Mouse (Mus musculus): ENCODE measurements around the gene Kif9. TPM values are rescaled to one million over a fixed set of nuclear protein-coding genes. Genes with fewer than 3 reads are reported as not detected.

Gene Kif9
- 1.6 and 1.7 TPM in 2 replicates for polyA plus RNA-seq (2011; ENCODE audit: insufficient read length, low read depth, missing spikeins)

- H3K4me1 ChIP-seq (ENCODE audit: control insufficient read depth, insufficient read depth, low read length), result no peaks in the 10 kb centered on the region
- peak within 1 kb of the TSS; percentile 74 for H3K27ac ChIP-seq (ENCODE audit: insufficient read depth, low read length)
- peak within 1 kb of the TSS; percentile 72 for H3K4me3 ChIP-seq (ENCODE audit: insufficient read depth, low read length)
- TF ChIP-seq POLR2A (IDR thresholded peaks at IDR 0.05; ENCODE audit: low read depth, low read length) (peak; percentile 97), CTCF (IDR thresholded peaks at IDR 0.05; ENCODE audit: borderline replicate concordance, insufficient read depth, low read length) (no peak)
These were observed at the start of gene Kif9, which contains the start of gene Klhl18 for GRCm38 (mm10) chr9:110476124-110477091. Kif9 (plus strand) TSS chr9:110476958. Klhl18 (minus strand) TSS chr9:110476694.

DNA sequence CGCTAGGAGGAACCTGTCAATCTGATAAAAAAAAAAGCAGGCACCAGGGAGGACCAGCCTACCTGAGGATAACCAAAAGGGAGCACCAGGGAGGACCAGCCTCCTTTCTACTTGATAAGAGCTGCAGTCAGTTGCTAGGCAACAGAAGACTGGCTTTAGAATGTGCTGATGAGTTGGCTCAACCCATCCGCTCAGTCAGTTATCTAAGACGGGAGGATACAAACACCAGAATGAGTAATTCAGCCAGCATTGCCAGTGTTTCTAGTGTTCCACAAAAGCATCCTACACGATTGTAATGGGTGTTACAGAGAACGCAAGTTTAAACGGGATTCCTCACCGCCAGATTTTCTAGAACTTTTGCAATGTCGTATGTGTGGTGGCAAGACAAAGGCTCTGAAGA lies 45.5 kb upstream of the Kif9 start:
- Histone ChIP-seq H3K4me3 (ENCODE audit: insufficient read depth, low read length) (no peak overlapping the region), H3K27ac (ENCODE audit: insufficient read depth, low read length) (no peak overlapping the region), H3K4me1 (ENCODE audit: control insufficient read depth, insufficient read depth, low read length) (no peaks in the 10 kb centered on the region)
- TF ChIP-seq POLR2A (IDR thresholded peaks at IDR 0.05; ENCODE audit: low read depth, low read length) (no peak), CTCF (IDR thresholded peaks at IDR 0.05; ENCODE audit: borderline replicate concordance, insufficient read depth, low read length) (no peak)

- H3K27ac ChIP-seq (ENCODE audit: insufficient read depth, low read length), result no peak overlapping the region
- TF ChIP-seq CTCF (IDR thresholded peaks at IDR 0.05; ENCODE audit: borderline replicate concordance, insufficient read depth, low read length), result no peak
- no peak for TF ChIP-seq POLR2A (IDR thresholded peaks at IDR 0.05; ENCODE audit: low read depth, low read length)
- H3K4me1 ChIP-seq (ENCODE audit: control insufficient read depth, insufficient read depth, low read length), result no peaks in the 10 kb centered on the region
- H3K4me3 ChIP-seq (ENCODE audit: insufficient read depth, low read length), result no peak overlapping the region
These were observed 43.7 kb upstream of the Kif9 start for GRCm38 (mm10) chr9:110433045-110433444.

DNA sequence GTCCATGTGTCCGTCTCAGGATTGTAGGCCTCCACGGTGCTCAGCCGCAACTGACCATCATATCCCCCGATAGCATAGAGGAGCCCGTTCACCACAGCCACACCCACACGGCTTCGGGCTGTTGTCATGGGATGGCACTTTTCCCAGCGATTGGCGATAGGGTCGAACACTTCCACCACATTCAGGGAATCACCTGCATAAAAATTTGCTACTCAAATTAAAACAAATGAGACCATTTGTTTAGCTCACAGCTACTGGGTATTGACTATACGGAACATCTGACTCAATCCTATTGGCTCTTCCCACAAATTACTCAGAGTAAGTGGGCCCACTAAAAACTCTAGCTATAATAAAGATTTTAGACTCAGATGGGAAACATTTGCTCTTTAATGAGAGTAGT lies 40.7 kb upstream of the Kif9 start:
- no peak overlapping the region for H3K4me3 ChIP-seq (ENCODE audit: insufficient read depth, low read length)
- TF ChIP-seq CTCF (IDR thresholded peaks at IDR 0.05; ENCODE audit: borderline replicate concordance, insufficient read depth, low read length) (no peak), POLR2A (IDR thresholded peaks at IDR 0.05; ENCODE audit: low read depth, low read length) (no peak)
- no peaks in the 10 kb centered on the region for H3K4me1 ChIP-seq (ENCODE audit: control insufficient read depth, insufficient read depth, low read length)
- no peak overlapping the region for H3K27ac ChIP-seq (ENCODE audit: insufficient read depth, low read length)

DNA sequence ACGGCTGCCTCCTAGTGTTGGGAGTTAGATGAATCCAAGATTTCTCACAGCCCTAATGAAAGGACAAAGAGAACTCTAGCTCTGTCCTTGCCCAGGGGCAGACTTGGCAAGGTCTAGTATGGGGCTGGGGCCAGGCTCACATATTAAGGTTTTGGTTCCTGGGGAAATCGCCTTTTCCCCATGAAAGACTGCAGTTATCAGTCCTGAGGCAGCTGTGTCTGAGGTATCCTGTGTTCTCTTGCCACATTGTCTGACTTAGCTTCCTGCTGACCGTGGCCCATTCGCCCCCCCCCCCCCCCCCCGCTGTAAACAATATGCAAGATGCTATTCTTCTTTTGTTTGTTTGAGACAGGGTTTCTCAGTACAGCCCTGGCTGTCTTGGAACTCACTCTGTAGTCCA lies 36.7 kb upstream of the Kif9 start:
- H3K27ac ChIP-seq (ENCODE audit: insufficient read depth, low read length), result no peak overlapping the region
- H3K4me1 ChIP-seq (ENCODE audit: control insufficient read depth, insufficient read depth, low read length), result no peaks in the 10 kb centered on the region
- no peak for TF ChIP-seq CTCF (IDR thresholded peaks at IDR 0.05; ENCODE audit: borderline replicate concordance, insufficient read depth, low read length)
- TF ChIP-seq POLR2A (IDR thresholded peaks at IDR 0.05; ENCODE audit: low read depth, low read length), result no peak
- no peak overlapping the region for H3K4me3 ChIP-seq (ENCODE audit: insufficient read depth, low read length)

DNA sequence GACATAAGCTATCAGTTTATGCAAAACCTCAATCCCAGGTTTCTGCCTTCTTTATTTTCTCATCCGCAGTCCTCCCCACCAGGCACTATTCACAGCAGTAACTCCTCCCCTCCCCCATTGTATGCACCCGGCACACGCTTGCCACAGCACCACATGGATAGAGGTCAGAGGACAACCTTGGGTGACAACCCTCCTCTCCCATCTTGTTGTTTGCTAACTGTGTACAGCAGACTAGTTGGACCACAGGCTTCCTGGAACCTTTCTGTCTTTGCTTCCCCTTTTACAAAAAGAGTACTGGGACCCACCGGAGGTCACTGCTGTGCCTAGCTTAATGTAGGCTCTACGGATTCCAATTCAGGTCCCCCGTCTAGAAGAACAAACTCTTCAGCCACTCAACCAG lies 36.2 kb upstream of the Kif9 start:
- Histone ChIP-seq H3K4me3 (ENCODE audit: insufficient read depth, low read length) (no peak overlapping the region), H3K27ac (ENCODE audit: insufficient read depth, low read length) (no peak overlapping the region), H3K4me1 (ENCODE audit: control insufficient read depth, insufficient read depth, low read length) (no peaks in the 10 kb centered on the region)
- TF ChIP-seq POLR2A (IDR thresholded peaks at IDR 0.05; ENCODE audit: low read depth, low read length), result no peak
- TF ChIP-seq CTCF (IDR thresholded peaks at IDR 0.05; ENCODE audit: borderline replicate concordance, insufficient read depth, low read length), result no peak

DNA sequence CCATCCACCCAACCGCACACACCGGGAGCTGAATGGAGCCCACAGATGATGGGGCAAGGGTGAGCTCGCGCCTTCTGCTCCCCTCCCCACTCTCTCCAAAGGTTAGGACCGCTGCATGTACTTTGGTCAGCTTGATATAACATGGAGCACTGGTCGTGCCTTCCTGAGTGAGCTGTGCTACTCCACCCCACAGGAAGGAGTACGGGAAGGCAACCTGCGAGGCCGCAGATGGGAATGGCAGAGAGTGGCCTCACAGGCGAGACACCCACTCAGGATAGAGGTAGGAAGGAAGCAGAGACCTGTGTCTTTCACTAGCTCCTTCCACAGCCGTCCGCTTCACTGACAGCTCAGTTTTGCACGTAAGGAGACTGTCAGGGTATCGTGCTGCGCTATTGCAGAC lies 28.4 kb upstream of the Kif9 start:
- no peak overlapping the region for H3K4me3 ChIP-seq (ENCODE audit: insufficient read depth, low read length)
- H3K4me1 ChIP-seq (ENCODE audit: control insufficient read depth, insufficient read depth, low read length), result no peaks in the 10 kb centered on the region
- H3K27ac ChIP-seq (ENCODE audit: insufficient read depth, low read length), result no peak overlapping the region
- no peak for TF ChIP-seq CTCF (IDR thresholded peaks at IDR 0.05; ENCODE audit: borderline replicate concordance, insufficient read depth, low read length)
- no peak for TF ChIP-seq POLR2A (IDR thresholded peaks at IDR 0.05; ENCODE audit: low read depth, low read length)

- TF ChIP-seq POLR2A (IDR thresholded peaks at IDR 0.05; ENCODE audit: low read depth, low read length) (no peak), CTCF (IDR thresholded peaks at IDR 0.05; ENCODE audit: borderline replicate concordance, insufficient read depth, low read length) (0 out of 2 replicates have a peak, but pooled peaks have one; percentile 3)
- no peak overlapping the region for H3K27ac ChIP-seq (ENCODE audit: insufficient read depth, low read length)
- no peaks in the 10 kb centered on the region for H3K4me1 ChIP-seq (ENCODE audit: control insufficient read depth, insufficient read depth, low read length)
- no peak overlapping the region for H3K4me3 ChIP-seq (ENCODE audit: insufficient read depth, low read length)
These were observed 27.7 kb upstream of the Kif9 start for GRCm38 (mm10) chr9:110448857-110449617.

- Histone ChIP-seq H3K27ac (ENCODE audit: insufficient read depth, low read length) (no peak overlapping the region), H3K4me3 (ENCODE audit: insufficient read depth, low read length) (no peak overlapping the region), H3K4me1 (ENCODE audit: control insufficient read depth, insufficient read depth, low read length) (no peaks in the 10 kb centered on the region)
- TF ChIP-seq POLR2A (IDR thresholded peaks at IDR 0.05; ENCODE audit: low read depth, low read length), result no peak
- TF ChIP-seq CTCF (IDR thresholded peaks at IDR 0.05; ENCODE audit: borderline replicate concordance, insufficient read depth, low read length), result no peak
These were observed 24.2 kb upstream of the Kif9 start for GRCm38 (mm10) chr9:110452523-110452922.
